Mouse (Mus musculus): Measurements from ENCODE around the gene Get4. TPM values are rescaled to one million over a fixed set of nuclear protein-coding genes. Genes with fewer than 3 reads are reported as not detected.
A peak's percentile ranks its signal among the peaks of the same experiment; 100 is the strongest.

Gene Get4
- total RNA-seq, 2 experiments from 2014 or later: 55.9 to 56.2 TPM

- DNase-seq (ENCODE audit: extremely low spot score in 1 of 2, low spot score in 2 of 2): no peak
- intact Hi-C loops (cut with DNase I): no loop called here
Observed at GRCm38 (mm10) chr5:139234423-139234822, 17.7 kb upstream of the Get4 start.

- intact Hi-C loops (cut with DNase I): no loop called here
- DNase-seq (ENCODE audit: extremely low spot score in 1 of 2, low spot score in 2 of 2): no peak
Observed at GRCm38 (mm10) chr5:139237436-139237835, 14.7 kb upstream of the Get4 start.

GRCm38 (mm10) chr5:139241022-139241761 lies 10.9 kb upstream of the Get4 start:
- intact Hi-C loops (cut with DNase I): loop anchor here (10.0 kb wide), 1 partner anchor 396 kb away; no protein-coding TSS in a partner anchor
- DNase-seq (ENCODE audit: extremely low spot score in 1 of 2, low spot score in 2 of 2): no peak

GRCm38 (mm10) chr5:139243384-139243783 lies 8.7 kb upstream of the Get4 start:
- intact Hi-C loops (cut with DNase I): loop anchor here (10.0 kb wide), 1 partner anchor 399 kb away; no protein-coding TSS in a partner anchor
- no peak for DNase-seq (ENCODE audit: extremely low spot score in 1 of 2, low spot score in 2 of 2)

GRCm38 (mm10) chr5:139247767-139248166 lies 4.4 kb upstream of the Get4 start:
- no peak for DNase-seq (ENCODE audit: extremely low spot score in 1 of 2, low spot score in 2 of 2)
- intact Hi-C loops (cut with DNase I): loop anchor here (10.0 kb wide), 1 partner anchor 403 kb away; no protein-coding TSS in a partner anchor

GRCm38 (mm10) chr5:139248846-139249245 lies 3.3 kb upstream of the Get4 start:
- DNase-seq (ENCODE audit: extremely low spot score in 1 of 2, low spot score in 2 of 2): peak in 1 of 2 experiments; percentile 66
- intact Hi-C loops (cut with DNase I): loop anchor here (10.0 kb wide), 1 partner anchor 404 kb away; no protein-coding TSS in a partner anchor

- DNase-seq (ENCODE audit: extremely low spot score in 1 of 2, low spot score in 2 of 2): no peak
- intact Hi-C loops (cut with DNase I): no loop called here
Observed at GRCm38 (mm10) chr5:139251279-139251678, 845 bp upstream of the Get4 start.

GRCm38 (mm10) chr5:139251736-139252080 lies 416 bp upstream of the Get4 start:
- intact Hi-C loops (cut with DNase I): no loop called here
- no peak for DNase-seq (ENCODE audit: extremely low spot score in 1 of 2, low spot score in 2 of 2)

GRCm38 (mm10) chr5:139252910-139253245 lies 754 bp downstream of the Get4 start:
- intact Hi-C loops (cut with DNase I): no loop called here
- no peak for DNase-seq (ENCODE audit: extremely low spot score in 1 of 2, low spot score in 2 of 2)

- DNase-seq (ENCODE audit: extremely low spot score in 1 of 2, low spot score in 2 of 2): peak in 1 of 2 experiments; percentile 66
- intact Hi-C loops (cut with DNase I): no loop called here
Observed at GRCm38 (mm10) chr5:139253301-139253741, 1.2 kb downstream of the Get4 start.

- no peak for DNase-seq (ENCODE audit: extremely low spot score in 1 of 2, low spot score in 2 of 2)
- intact Hi-C loops (cut with DNase I): no loop called here
Observed at GRCm38 (mm10) chr5:139254938-139255337, 2.8 kb downstream of the Get4 start.

GRCm38 (mm10) chr5:139255777-139256176 lies 3.7 kb downstream of the Get4 start:
- intact Hi-C loops (cut with DNase I): no loop called here
- DNase-seq (ENCODE audit: extremely low spot score in 1 of 2, low spot score in 2 of 2): no peak

- intact Hi-C loops (cut with DNase I): no loop called here
- DNase-seq (ENCODE audit: extremely low spot score in 1 of 2, low spot score in 2 of 2): no peak
Observed at GRCm38 (mm10) chr5:139256211-139256765, 4.2 kb downstream of the Get4 start.

GRCm38 (mm10) chr5:139257265-139257664 lies 5.1 kb downstream of the Get4 start:
- intact Hi-C loops (cut with DNase I): no loop called here
- no peak for DNase-seq (ENCODE audit: extremely low spot score in 1 of 2, low spot score in 2 of 2)

GRCm38 (mm10) chr5:139257818-139258217 lies 5.7 kb downstream of the Get4 start:
- DNase-seq (ENCODE audit: extremely low spot score in 1 of 2, low spot score in 2 of 2): no peak
- intact Hi-C loops (cut with DNase I): no loop called here

- DNase-seq (ENCODE audit: extremely low spot score in 1 of 2, low spot score in 2 of 2): no peak
- intact Hi-C loops (cut with DNase I): no loop called here
Observed at GRCm38 (mm10) chr5:139258371-139259035, 6.4 kb downstream of the Get4 start.

GRCm38 (mm10) chr5:139259853-139260252 lies 7.7 kb downstream of the Get4 start:
- intact Hi-C loops (cut with DNase I): no loop called here
- DNase-seq (ENCODE audit: extremely low spot score in 1 of 2, low spot score in 2 of 2): no peak

GRCm38 (mm10) chr5:139261403-139261802 lies 9.3 kb downstream of the Get4 start:
- intact Hi-C loops (cut with DNase I): no loop called here
- DNase-seq (ENCODE audit: extremely low spot score in 1 of 2, low spot score in 2 of 2): no peak

- intact Hi-C loops (cut with DNase I): no loop called here
- no peak for DNase-seq (ENCODE audit: extremely low spot score in 1 of 2, low spot score in 2 of 2)
Observed at GRCm38 (mm10) chr5:139267661-139268060, 15.5 kb downstream of the Get4 start.

Measured in left cerebral cortex, postnatal 10 days (tissue).